Mouse (Mus musculus) kidney, adult 9 months (tissue): ENCODE measurements around the gene D130043K22Rik.
A peak's percentile ranks its signal among the peaks of the same experiment; 100 is the strongest.

Experiments
- DNase-seq: peaks from one replicate; pipeline ENCODE4 v3.0.0; 2022

The D130043K22Rik gene

DNA sequence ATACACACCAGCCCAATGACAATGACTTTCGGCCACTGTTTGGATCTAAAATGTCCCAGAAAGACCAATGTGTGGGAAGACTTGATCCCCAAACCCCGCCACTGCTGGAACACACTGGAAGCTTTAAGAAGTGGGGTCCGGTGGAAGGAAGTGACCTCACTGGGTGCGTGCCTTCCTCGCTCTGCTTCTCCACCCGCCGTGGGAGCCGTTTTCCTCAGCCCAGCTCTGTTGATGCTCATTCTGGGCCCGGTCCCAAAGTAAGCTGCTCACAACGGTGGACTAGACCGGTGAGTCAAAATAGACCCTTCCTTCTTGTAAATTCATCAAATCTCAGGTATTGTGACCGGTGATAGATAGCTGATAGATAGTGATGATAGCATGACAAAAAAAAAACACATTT lies 60.5 kb downstream of the D130043K22Rik start:
- DNase-seq, result no peak

- DNase-seq, result peak; percentile 85
Measured at GRCm38 (mm10) chr13:24906831-24907570, 62.1 kb downstream of the D130043K22Rik start.

DNA sequence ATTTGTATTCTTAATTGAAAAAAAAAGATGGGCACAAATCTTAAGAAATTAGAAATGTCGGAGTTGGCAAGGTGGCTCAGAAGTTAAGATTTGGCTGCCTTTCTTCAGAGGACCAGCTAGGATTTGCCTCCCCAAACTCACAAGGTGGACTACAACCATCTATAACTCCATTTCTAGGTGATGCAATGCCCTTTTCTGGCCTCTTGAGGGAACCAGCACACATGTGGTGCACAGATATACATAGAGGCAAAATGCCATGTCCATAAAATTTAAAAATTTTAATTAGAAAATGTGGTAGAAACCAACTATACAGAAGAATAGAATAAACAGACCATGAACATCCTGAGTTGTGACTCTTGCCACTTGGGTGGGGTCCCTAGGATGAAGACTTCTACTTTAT lies 64.2 kb downstream of the D130043K22Rik start:
- no peak for DNase-seq

DNA sequence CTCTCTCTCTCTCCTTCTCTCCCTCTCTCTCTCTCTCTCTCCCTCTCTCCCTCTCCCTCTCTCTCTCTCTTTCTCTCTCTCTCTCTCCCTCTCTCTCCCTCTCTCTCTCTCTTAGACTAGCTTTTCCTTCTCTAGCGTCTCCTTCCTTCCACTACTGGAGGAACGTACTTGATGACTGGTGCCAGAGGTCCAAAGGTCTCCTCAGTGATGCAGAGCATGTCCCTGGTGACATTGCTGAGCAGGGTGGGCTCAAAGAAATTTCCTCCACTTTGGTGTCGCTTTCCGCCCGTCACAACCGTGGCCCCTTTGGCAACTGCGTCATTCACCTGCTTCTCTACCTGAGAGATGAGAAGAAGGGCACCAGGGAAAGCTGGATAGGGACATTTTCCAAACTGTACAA lies 68.6 kb downstream of the D130043K22Rik start:
- DNase-seq, result peak; percentile 49

DNA sequence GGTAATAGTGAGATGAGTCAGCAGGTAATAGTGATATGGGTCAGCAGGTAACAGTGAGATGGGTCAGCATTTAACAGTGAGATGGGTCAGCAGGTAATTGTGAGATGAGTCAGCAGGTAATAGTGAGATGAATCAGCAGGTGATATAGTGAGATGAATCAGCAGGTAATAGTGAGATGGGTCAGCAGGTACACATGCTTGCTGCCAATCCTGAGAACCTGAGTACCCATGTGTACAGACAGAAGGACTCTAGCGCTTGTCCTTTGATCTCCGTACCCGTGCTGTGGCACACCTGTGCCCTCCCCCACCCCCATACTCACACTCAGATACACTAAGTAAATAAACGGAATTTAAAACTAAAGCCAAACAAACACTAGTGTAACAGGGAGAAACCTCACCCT lies 70.0 kb downstream of the D130043K22Rik start:
- DNase-seq, result no peak

DNA sequence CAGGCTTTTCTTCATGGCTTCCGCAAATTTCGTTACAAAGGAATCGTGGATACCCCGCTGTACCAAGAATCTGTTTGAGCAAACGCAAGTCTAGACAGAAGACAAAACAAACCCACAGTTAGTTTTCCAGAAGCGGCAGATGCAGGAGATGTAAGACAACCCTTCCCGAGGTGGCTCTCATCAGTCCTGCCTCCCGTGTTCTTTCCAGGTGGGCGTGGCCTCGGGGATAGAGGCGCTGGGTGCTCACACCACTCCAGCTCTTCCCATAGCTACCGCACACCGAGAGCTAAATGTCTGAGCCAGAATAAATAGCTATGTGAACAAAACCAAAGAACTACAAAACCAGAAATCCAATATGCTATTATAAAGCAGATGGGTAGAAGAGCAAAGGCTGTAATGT lies 70.9 kb downstream of the D130043K22Rik start:
- no peak for DNase-seq

DNA sequence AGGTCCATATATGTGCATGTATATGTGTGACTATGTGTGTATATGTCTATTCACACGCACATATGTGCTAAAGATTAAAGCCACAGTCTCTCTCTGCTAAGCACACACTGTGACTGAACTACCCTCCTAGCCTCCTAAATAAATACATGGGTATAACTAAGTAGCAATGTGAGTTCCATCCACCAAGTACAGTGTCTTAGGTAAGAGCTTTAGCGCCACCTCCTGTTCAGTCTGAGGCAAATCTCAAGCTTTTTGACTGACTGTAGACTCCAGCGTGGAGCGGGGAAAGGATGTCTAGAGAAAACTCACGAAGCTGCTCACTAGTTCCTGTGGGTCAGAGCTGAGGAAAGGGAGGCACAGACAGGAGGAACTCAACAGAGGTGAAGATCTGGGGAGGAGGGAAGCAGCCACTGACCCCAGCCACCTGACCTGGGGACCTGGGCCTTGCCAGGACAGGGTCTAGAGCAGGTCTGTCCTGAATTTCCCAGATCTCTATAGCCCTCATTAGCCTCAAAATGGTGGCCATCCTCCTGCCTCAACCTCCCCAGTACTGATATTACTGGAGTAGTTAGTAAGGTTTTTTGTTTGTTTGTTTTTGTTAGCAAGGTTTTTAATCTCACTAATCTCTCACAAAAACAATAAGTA lies 75.5 kb downstream of the D130043K22Rik start:
- DNase-seq, result peak; percentile 65

GRCm38 (mm10) chr13:24921281-24921680 lies 76.3 kb downstream of the D130043K22Rik start:
- no peak for DNase-seq

GRCm38 (mm10) chr13:24923991-24924390 lies 79.1 kb downstream of the D130043K22Rik start:
- no peak for DNase-seq

DNA sequence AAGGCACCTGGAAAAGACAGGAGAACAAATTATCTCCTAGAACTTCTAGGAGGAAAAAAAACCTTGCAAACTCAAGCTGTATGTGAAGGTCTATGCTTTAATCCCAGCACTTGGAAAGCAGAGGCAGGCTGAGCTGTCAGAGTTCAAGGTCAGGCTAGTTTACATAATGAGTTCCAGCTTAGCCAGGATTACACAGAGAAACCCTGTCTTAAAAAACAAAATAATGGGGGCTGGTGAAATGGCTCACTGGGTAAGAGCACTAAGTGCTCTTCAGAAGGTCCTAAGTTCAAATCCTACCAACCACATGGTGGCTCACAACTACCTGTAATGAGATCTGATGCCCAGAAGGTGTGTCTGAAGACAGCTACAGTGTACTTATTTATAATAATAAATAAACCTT lies 85.7 kb downstream of the D130043K22Rik start:
- peak; percentile 64 for DNase-seq

DNA sequence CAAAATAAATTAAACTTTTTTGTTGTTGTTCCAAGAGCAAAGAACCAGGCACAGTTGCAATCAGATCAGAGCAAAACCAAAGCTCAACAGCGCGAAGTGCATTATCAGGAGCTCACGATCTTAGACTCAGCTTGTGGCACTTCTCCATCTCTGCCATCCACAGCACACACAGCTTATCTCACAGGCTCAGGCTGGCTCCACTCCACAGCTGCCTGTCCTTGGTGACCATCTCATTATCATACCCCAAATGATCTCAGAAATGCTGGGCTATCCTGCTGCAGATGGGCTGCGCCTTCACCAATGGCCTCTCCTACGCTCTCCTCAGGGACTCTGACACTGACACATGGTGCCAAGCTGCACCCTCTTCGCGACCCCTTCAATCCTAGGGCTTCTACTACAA lies 88.3 kb downstream of the D130043K22Rik start:
- no peak for DNase-seq

DNA sequence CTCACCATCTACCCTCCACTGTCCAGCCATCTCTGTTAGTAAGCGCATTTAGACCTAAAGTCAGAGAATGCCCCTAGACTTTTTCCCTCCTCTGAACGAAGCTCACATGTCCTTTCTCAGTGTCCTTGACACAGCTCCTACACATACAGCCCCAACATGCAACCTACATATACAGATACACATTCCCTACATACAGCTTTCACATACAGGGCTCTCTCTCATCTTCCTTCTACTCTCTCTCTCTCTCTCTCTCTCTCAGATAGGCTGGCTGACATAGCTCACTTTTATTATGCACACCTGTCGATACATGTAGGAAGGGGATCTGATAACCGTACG lies 91.8 kb downstream of the D130043K22Rik start:
- no peak for DNase-seq

DNA sequence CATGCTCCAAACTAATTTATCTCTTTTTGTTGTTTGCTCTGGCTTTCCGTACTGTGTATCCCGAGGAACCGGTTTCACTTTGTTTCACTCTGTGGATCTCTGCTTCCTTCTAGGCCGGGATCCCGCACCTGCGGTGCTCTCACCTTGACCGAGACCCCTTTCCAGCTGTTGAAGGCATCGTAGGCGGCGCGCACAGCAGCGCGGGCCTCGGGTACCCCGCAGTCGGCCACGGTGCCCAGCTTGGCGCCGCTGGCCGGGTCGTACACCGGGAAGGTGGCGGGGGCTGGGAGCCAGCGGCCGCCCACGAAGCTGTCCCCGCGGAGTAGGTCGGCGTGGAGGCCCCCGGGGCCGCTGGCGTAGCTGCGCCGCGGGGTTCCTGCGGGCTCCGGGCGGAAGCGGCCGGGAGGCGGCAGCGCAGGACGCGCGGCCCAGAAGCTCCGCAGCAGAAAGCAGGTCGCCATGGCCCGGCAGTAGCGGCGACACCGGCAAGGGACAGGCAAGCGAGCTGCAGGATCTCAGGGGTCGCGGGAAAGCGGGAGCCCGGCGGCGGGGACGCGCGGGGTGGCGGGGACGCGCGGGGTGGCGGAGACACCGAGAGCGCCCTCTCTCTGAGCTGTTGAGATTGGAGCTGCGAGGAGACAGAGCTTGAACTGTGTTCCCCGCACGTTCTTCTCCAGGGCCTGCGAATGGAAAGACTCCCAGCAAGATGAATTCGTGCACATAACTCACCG lies 92.3 kb downstream of the D130043K22Rik start, which contains the start of gene Aldh5a1:
Gene Aldh5a1, minus strand, starts transcription at position 554 of the 731 bp plus-strand sequence.
- DNase-seq, result peak; percentile 74

DNA sequence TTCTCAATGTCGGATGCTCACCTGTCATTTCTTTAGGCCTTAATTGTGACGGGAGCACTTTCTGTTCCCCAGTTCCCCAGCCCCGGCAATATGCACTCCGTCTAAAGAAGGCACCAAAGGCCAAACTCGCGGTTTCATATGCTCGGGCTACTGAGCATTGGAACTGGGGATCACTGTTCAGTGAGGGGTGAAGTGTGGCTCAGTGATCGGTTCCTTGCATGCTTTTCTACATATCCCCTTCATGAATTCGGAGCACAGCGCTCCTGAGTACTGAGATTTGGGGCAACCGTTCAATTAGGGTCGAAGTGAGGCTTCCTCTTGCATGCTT lies 92.9 kb downstream of the D130043K22Rik start:
- DNase-seq, result no peak

DNA sequence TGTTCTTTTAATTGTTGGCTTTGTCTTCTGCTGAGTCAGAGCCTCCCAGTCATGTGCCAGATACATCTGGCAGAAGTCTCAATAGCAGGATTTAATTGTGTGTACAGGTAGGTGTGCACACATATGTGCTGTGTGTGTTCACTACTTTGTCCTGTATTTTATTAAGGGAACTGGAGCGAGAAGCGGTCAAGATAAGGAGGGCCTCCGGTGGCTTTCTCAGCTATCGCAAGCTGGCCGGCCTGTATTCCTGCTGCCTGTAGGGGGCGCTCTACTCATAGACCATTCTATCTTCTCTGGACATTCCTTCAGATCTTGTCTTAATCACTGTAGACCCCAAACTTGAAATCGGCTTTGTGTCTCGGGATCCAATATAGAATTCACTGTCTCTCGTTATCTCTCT lies 93.7 kb downstream of the D130043K22Rik start:
- DNase-seq, result peak; percentile 88

DNA sequence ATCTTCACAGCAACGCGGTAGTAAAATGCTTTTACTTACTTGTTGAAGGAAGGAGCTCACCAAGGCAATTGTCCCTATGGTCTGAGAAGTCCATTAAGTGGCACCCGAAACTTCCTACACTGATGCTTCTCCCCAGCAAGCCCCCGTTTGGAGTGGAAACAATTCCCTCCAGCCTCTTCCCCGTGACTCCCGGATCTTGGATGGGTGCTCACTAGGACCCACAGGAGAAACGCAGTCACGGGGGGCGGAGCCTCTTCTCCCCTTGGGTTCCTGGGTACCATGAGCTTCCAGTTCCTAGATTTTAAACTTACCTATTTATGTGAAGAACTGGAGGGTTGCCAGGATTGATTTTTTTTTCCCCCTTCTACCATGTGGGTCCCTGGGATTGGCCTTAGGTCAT lies 94.5 kb downstream of the D130043K22Rik start:
- no peak for DNase-seq

- no peak for DNase-seq
Measured at GRCm38 (mm10) chr13:24942512-24943282, 97.8 kb downstream of the D130043K22Rik start, which contains the start of gene Gpld1. Gene Gpld1 (plus strand): TSS chr13:24943152.

DNA sequence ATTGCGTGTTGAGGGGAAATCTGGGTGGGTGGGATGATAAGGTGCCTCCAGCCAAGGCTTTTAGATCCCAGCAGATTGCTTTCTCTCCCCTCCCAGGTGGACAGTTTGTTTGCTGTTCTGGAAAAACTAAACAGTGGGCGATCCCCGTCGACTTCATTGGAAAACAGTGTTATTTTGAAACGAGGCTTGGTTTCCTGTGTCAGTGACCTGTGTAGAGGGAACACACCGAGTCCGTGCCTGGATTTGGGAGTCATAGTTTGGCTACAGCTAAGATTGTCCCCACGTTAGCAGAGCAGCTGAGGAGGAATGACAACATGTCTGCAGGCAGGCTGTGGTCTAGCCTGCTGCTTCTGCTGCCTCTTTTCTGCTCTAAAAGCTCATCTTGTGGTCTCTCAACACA lies 98.4 kb downstream of the D130043K22Rik start:
- DNase-seq, result no peak

DNA sequence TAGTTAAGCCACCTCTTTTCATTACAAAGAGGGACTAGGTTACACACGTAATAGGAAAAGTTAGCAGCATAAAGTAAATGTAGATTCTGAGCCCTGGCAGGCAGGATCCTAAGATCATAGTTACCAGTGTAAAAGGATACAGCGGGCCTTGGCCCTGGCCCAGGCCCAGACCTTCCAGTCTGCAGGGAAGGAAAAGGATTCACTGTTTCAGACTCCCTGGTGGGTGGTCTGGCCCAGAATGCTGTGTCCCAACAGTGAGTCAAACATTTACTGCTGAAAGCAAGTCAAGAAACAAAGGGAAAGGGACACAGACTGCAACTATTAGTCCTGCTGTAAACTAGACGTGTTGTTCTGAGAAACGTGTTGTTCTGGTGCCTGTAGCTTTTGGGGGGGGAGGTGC lies 100.6 kb downstream of the D130043K22Rik start:
- DNase-seq, result no peak

DNA sequence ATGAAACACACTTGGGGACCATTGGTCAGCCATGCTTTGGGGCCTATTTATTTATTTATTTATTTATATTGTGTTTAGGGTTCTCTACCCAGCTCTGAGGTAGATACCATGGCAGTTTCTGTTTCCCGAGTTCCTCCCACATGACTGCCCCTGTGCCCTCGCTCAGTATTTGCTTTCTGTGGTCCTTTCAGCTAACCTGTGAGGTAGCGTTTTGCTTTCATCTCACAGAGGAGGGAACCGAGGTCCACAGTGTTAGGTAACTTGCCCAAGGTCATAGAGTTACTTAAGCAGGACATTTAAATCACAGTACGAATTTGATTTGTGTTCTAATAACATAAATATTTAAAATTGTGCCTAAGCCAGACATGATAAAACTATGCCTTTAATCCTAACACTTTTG lies 102.2 kb downstream of the D130043K22Rik start:
- DNase-seq, result no peak

- DNase-seq, result no peak
Measured at GRCm38 (mm10) chr13:24948870-24949269, 103.9 kb downstream of the D130043K22Rik start.
